Mouse (Mus musculus) testis, adult 2 months (tissue): ENCODE measurements around the gene Spta1.

Experiments
- CTCF ChIP-seq: fragments of 200-500 bp; IDR thresholded peaks from 2 replicates; pipeline ENCODE4 v1.5.1; 2012; ENCODE audit warnings: low read depth, mild to moderate bottlenecking, inconsistent platforms, low read length, moderate library complexity; ENCODE audit not compliant: control insufficient read depth, insufficient read depth, insufficient replicate concordance
- POLR2A ChIP-seq: fragments of 200-500 bp; IDR thresholded peaks from 2 replicates; pipeline ENCODE4 v1.6.1; 2012; ENCODE audit warnings: low read depth, mild to moderate bottlenecking, inconsistent platforms, low read length, moderate library complexity; ENCODE audit not compliant: control insufficient read depth

- TF ChIP-seq CTCF (no peak), POLR2A (no peak)
Measured at GRCm38 (mm10) chr1:174169024-174169423, 3.6 kb upstream of the Spta1 start.
